Mouse (Mus musculus) spleen, postnatal 4 days (tissue): Measurements from ENCODE around the gene Ldb1.

Source experiments
- DNase-seq, 2 experiments: peaks; one replicate each; pipeline ENCODE4 v3.0.0; 2022; ENCODE audit warnings: low spot score in 2 of 2

Gene Ldb1

GRCm38 (mm10) chr19:46044271-46044992 is 582 bp downstream of the Ldb1 start, which contains the start of gene Pprc1:
Gene Pprc1 (plus strand): TSS chr19:46044886.
- peak in 1 of 2 experiments; percentile 23 for DNase-seq

GRCm38 (mm10) chr19:46043380-46043779 is 1.6 kb downstream of the Ldb1 start:
- DNase-seq = peak in 1 of 2 experiments; percentile 17

GRCm38 (mm10) chr19:46042476-46043011 is 2.5 kb downstream of the Ldb1 start:
- DNase-seq = peak in 1 of 2 experiments; percentile 34

GRCm38 (mm10) chr19:46041933-46042475 is 3.0 kb downstream of the Ldb1 start:
- peak; percentile 79 to 87 for DNase-seq

DNA sequence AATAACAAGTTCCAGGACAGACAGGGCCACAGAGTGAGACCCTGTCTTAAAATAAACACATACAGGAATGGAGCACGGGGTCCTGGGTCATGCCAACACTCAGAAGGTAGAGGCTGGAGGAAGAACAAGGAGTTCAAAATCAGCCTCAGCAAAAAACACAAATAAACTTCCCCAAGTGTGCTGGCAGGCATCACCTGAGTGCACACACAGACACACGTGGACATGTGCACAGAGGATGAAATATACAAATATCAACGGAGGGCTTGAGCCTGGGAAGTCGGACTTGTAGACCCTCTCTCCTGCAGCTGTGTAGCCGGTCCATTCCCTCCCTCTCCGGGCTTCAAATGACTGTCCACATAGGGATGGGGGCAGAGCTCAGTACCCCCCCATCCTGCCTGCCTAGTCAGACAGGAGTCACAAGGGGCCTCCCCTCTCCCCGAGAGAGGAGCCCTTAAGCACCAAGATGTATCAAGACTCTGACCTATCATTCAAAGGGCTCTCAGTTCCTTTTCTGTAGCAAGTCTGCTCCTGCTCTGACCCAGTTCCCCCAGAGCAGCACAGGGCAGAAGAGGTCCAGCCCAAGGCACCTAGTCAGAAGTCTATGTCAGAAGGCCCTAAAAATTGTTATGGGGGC is 3.6 kb downstream of the Ldb1 start:
- peak in 1 of 2 experiments; percentile 23 for DNase-seq

DNA sequence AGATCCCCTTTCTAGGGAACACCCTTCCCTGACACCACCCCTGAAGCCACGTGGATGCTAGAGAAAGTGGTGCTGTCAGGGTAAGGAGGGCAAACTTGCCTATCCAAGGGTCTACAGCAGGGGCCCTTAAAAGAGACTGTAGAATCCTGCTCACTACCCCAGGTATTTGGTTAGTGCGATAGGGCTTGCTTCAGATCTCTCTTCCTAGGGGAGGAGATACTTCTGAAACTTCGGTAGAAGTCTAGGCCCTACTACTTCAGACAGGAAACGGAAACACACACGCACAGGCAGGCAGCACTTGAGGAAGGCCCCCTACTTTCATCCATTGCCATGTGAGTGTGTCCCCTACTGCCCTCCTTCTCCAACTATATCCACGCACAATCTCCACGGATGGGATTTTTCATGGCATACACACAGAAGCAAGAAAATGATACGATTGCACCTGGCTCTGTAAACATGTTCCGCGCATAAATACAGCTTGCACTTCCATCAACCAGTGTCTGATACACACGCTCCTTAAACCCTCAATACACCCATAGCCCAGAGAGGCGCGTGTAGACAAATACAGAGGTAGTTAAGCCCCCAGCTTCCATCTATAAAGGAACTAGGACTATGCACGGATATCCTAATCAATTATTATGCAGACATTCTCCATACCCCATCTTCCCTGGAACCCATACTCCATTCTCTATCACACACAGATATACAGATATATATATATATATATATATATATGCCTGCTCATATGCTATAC is 4.7 kb downstream of the Ldb1 start:
- peak; percentile 22 to 68 for DNase-seq

DNA sequence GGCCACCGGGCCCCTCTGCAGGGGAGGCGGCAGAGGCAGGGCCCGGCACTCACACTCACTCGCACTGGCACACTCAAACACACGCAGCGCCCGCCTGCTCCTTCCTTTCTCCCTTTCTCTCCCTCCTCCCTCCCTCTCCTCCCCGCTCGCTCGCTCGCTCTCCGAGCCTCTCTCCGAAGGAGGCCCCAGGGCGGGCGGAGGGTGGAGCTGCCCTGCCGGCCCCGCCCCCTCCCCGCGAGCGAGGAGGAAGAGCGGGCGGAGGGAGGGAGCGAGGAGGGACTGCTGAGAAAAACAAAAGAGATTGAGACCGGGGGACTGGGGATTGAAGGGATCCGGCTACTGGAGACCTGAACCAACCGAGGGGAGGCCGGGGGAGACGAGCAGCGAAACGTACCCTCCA is 5.5 kb downstream of the Ldb1 start:
- peak; percentile 92 to 96 for DNase-seq

DNA sequence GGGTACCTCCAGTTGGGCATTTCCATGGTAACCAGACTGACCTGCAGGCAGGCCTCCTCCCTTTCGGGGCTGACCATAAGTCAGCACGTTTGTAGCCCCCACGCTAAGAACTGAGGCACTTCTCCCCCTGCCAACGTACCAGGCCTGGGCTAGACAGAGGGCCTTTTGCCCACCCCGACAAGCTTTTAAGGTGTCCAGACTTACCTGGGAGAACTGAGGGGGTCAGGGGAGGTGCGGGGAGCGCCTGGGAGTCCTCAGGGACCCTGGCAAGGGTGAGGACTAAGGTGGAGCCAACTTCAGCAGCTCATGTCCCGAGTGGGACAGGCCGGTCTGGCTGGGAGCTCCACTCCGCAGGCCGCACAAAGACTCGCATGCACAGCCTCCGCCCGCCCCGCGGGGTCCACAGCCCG is 6.2 kb downstream of the Ldb1 start:
- DNase-seq = peak; percentile 41 to 78

- DNase-seq = peak; percentile 46 to 80
Measured at GRCm38 (mm10) chr19:46037925-46038850, 6.8 kb downstream of the Ldb1 start.

GRCm38 (mm10) chr19:46037243-46037924 is 7.6 kb downstream of the Ldb1 start:
- peak; percentile 53 to 70 for DNase-seq

- peak; percentile 67 to 79 for DNase-seq
Measured at GRCm38 (mm10) chr19:46036477-46037242, 8.4 kb downstream of the Ldb1 start.

DNA sequence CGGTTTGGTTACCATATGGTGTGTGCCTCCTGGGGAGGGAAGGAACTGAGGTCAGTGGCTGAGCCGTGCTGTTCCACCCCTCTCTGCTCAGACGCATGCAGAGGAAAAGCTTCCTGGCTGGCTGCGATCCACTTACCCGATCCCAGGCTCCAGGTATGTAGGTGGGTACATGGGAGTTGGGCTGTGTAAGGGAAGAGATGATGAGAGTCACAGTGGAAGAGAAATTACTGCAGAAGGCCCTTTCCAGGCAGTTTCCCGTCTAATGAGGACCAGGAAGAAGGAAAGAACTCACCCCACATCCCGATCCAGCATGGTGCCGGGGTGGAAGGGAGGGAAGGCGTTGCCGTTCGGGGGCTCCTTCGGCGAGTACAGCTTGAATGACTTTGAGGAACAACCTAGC is 9.0 kb downstream of the Ldb1 start:
- DNase-seq = no peak

GRCm38 (mm10) chr19:46033911-46034310 is 11.1 kb downstream of the Ldb1 start:
- no peak for DNase-seq

DNA sequence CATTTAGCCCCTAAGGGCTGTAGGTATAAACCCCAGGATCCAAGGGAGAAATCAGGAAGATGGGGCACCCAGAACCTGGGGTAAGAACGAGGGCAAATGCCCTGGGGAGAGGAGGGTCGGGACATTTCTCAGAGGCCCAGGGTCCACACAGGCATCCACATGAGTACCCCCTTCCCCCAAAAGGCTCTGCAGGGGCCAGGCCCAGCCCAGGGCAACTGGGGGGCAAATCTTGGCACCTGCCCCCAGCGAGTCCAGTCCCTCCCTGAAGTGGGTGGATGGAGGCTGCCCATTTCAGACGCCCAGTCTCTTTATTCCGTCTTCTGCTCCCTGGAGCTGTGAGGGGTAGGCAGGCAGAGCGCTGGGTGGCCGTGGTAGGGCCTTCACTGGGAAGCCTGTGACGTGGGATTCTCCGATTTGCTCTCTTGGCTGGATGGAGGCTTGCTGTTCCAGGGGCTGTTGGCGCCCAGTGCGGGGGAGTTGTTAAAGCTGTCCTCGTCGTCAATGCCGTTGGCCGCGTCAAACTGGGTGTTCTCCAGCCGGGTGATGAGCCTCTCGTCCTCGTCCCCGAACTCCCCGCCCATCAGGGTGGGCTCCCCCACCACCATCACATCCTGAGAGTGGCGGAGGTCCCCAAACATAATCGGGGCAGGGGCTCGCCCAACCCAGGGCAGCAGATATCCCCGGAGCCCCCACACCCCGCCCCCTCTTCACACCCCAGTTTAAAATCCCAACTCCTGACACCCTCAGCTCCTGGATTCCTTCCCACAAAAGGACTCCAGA is 12.1 kb downstream of the Ldb1 start:
- no peak for DNase-seq

DNA sequence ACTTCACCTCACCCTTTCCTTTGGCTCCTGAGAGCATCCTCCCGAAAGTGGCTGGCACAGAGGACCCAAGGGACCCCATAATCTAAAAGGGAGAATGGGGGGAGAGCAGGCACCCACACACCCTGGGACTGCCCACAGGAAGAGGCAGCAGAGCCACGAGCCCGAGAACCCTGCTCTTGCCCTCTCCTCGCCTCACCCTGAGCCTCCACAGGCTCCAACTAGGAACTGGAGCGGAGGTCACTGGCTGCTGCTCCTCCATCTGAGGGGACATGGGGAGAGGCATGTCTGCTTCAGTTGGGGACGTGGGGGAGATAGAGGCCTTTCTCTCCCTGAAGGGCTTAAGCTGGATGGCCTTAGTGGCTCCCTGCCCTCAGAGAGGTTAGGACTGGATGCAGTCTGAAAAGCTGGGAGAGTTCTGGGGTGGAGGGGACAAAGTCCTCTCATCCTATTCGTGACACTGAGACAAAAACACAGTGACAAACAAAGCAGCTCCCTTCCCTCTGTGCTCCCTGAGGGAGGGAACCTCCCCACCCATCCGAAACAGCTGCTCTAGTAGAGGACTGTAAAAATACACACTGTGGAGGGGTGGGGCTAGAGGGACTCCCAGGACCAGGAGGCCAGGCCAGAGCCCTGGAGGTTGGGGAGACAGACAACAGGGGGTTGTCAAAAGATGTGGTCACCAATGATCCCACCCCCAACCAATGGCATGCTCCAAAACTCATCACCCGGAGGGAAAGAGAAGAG is 13.2 kb downstream of the Ldb1 start:
- no peak for DNase-seq

GRCm38 (mm10) chr19:46030196-46030983 is 14.6 kb downstream of the Ldb1 start:
- DNase-seq = no peak

- DNase-seq = no peak
Measured at GRCm38 (mm10) chr19:46029652-46030051, 15.4 kb downstream of the Ldb1 start.
